Mouse (Mus musculus) kidney, embryonic 15.5 days (tissue): ENCODE measurements around the gene Tnfsf10. TPM values are rescaled to one million over a fixed set of nuclear protein-coding genes. Genes with fewer than 3 reads are reported as not detected.

ENCODE experiments used
- ATAC-seq: fragments of 200-750 bp; cut with Nextera tagmentation; replicated peaks from 2 replicates; pipeline ENCODE4 v1.8.0; 2017; ENCODE audit warnings: moderate TSS enrichment; ENCODE audit not compliant: low FRiP score
- H3K27ac ChIP-seq: fragments of 300-500 bp; sonication (generic); 2 replicates; pipeline ENCODE4 v1.5.1; 2015; ENCODE audit warnings: mild to moderate bottlenecking, inconsistent platforms
- H3K27me3 ChIP-seq: fragments of 300-500 bp; sonication (generic); 2 replicates; pipeline ENCODE4 v1.6.1; 2015; ENCODE audit warnings: inconsistent platforms
- H3K36me3 ChIP-seq: fragments of 300-500 bp; sonication (generic); 2 replicates; pipeline ENCODE4 v1.6.1; 2015; ENCODE audit warnings: inconsistent platforms
- H3K4me1 ChIP-seq: fragments of 300-500 bp; sonication (generic); 2 replicates; pipeline ENCODE4 v1.6.1; 2015; ENCODE audit warnings: inconsistent platforms
- H3K4me2 ChIP-seq: fragments of 300-500 bp; sonication (generic); 2 replicates; pipeline ENCODE4 v1.6.1; 2015; ENCODE audit warnings: moderate library complexity, mild to moderate bottlenecking, inconsistent platforms
- H3K4me3 ChIP-seq: fragments of 300-500 bp; sonication (generic); replicated peaks from 2 replicates; pipeline ENCODE4 v1.5.1; 2015; ENCODE audit warnings: mild to moderate bottlenecking, inconsistent platforms
- H3K9ac ChIP-seq: fragments of 300-500 bp; sonication (generic); 2 replicates; pipeline ENCODE4 v1.6.1; 2015; ENCODE audit warnings: mild to moderate bottlenecking, inconsistent platforms
- H3K9me3 ChIP-seq: fragments of 300-500 bp; sonication (generic); replicated peaks from 2 replicates; pipeline ENCODE4 v1.6.1; 2016; ENCODE audit warnings: inconsistent platforms
- WGBS: fragments of 180-500 bp; shearing (Covaris S2); methylation state at CpG from one replicate; pipeline ENCODE4 v1.1.7; 2015; ENCODE audit warnings: mixed read lengths; 5-methylcytosine and 5-hydroxymethylcytosine counted together
- polyA plus RNA-seq: library from polyadenylated mRNA; unstranded; fragments of >200 nt; fragmentation: Nextera tagmentation; extraction: Ambion mirVana; gene quantifications from 2 replicates; pipeline ENCODE4 v1.2.1, GENCODE M21; 2015

Gene Tnfsf10
- polyA plus RNA-seq, 1 experiment from 2014 or later: 0.44 TPM

- no peak overlapping the region for H3K27ac ChIP-seq
- H3K9me3 ChIP-seq: no peaks in the 10 kb centered on the region
- H3K4me1 ChIP-seq: 0 out of 2 replicates have a peak, but pooled peaks cover 5% of the 10 kb centered on the region
- no peak overlapping the region for H3K4me2 ChIP-seq
- H3K9ac ChIP-seq: no peak overlapping the region
- 53% methylated on average over 6 of the region's 6 CpGs for WGBS
- ATAC-seq: no peak
- H3K36me3 ChIP-seq: no peaks in the 10 kb centered on the region
- no peak overlapping the region for H3K4me3 ChIP-seq
- no peaks in the 10 kb centered on the region for H3K27me3 ChIP-seq
Measured at GRCm38 (mm10) chr3:27342462-27342861, 25.6 kb downstream of the Tnfsf10 start.

- Histone ChIP-seq H3K36me3 (no peaks in the 10 kb centered on the region), H3K27ac (no peak overlapping the region), H3K9ac (no peak overlapping the region), H3K27me3 (no peaks in the 10 kb centered on the region), H3K4me2 (no peak overlapping the region), H3K9me3 (no peaks in the 10 kb centered on the region), H3K4me3 (no peak overlapping the region), H3K4me1 (no peaks in the 10 kb centered on the region)
- no peak for ATAC-seq
- WGBS: 64% methylated on average over 6 of the region's 6 CpGs
Measured at GRCm38 (mm10) chr3:27345526-27345925, 28.7 kb downstream of the Tnfsf10 start.

GRCm38 (mm10) chr3:27348462-27348861, 31.6 kb downstream of the Tnfsf10 start:
- H3K27ac ChIP-seq: no peak overlapping the region
- no peak overlapping the region for H3K4me2 ChIP-seq
- no peaks in the 10 kb centered on the region for H3K36me3 ChIP-seq
- H3K9ac ChIP-seq: no peak overlapping the region
- H3K9me3 ChIP-seq: no peaks in the 10 kb centered on the region
- no peak for ATAC-seq
- H3K4me3 ChIP-seq: no peak overlapping the region
- WGBS: 72% methylated on average over 5 of the region's 5 CpGs
- H3K27me3 ChIP-seq: no peaks in the 10 kb centered on the region
- H3K4me1 ChIP-seq: no peaks in the 10 kb centered on the region

- Histone ChIP-seq H3K4me2 (no peak overlapping the region), H3K9ac (no peak overlapping the region), H3K36me3 (no peaks in the 10 kb centered on the region), H3K27ac (no peak overlapping the region), H3K9me3 (no peaks in the 10 kb centered on the region), H3K4me3 (no peak overlapping the region), H3K27me3 (no peaks in the 10 kb centered on the region), H3K4me1 (no peaks in the 10 kb centered on the region)
- 47% methylated on average over 9 of the region's 9 CpGs for WGBS
- peak; percentile 54 for ATAC-seq
Measured at GRCm38 (mm10) chr3:27351105-27351504, 34.3 kb downstream of the Tnfsf10 start.

- WGBS: 81% methylated on average over 2 of the region's 2 CpGs
- Histone ChIP-seq H3K27me3 (no peaks in the 10 kb centered on the region), H3K27ac (no peak overlapping the region), H3K4me1 (no peaks in the 10 kb centered on the region), H3K4me2 (no peak overlapping the region), H3K36me3 (no peaks in the 10 kb centered on the region), H3K4me3 (no peak overlapping the region), H3K9me3 (no peaks in the 10 kb centered on the region), H3K9ac (no peak overlapping the region)
- no peak for ATAC-seq
Measured at GRCm38 (mm10) chr3:27359100-27359720, 42.4 kb downstream of the Tnfsf10 start.

- ATAC-seq: peak; percentile 56; the same call in 1 of the 2 replicates
Measured at GRCm38 (mm10) chr3:27370125-27370524, 53.3 kb downstream of the Tnfsf10 start.

GRCm38 (mm10) chr3:27370582-27371275, 53.9 kb downstream of the Tnfsf10 start:
- no peak for ATAC-seq

More at GRCm38 (mm10) chr3:27370125-27370524, 53.3 kb downstream of the Tnfsf10 start:
- H3K4me3 ChIP-seq: no peak overlapping the region
- WGBS: 6% methylated on average over 10 of the region's 10 CpGs
- H3K9me3 ChIP-seq: no peaks in the 10 kb centered on the region
- H3K27ac ChIP-seq: no peak overlapping the region
- H3K4me2 ChIP-seq: no peak overlapping the region
- peaks cover 17% of the 10 kb centered on the region for H3K4me1 ChIP-seq
- H3K27me3 ChIP-seq: peaks cover 61% of the 10 kb centered on the region
- no peaks in the 10 kb centered on the region for H3K36me3 ChIP-seq
- no peak overlapping the region for H3K9ac ChIP-seq

GRCm38 (mm10) chr3:27371276-27371621, 54.4 kb downstream of the Tnfsf10 start, which contains the start of gene Ghsr:
Gene Ghsr (plus strand): TSS chr3:27371351.
- Histone ChIP-seq H3K4me2 (peak within 1 kb of the TSS; percentile 53), H3K4me1 (peaks cover 17% of the 10 kb centered on the region), H3K27ac (no peak within 1 kb of the TSS), H3K27me3 (peaks cover 61% of the 10 kb centered on the region), H3K36me3 (no peaks in the 10 kb centered on the region), H3K9me3 (no peaks in the 10 kb centered on the region), H3K4me3 (peak within 1 kb of the TSS; percentile 30), H3K9ac (no peak within 1 kb of the TSS)
- ATAC-seq: no peak
- WGBS: under 1% methylated on average over 19 of the region's 19 CpGs

More at GRCm38 (mm10) chr3:27370582-27371275, 53.9 kb downstream of the Tnfsf10 start:
- Histone ChIP-seq H3K4me2 (peak overlapping the region; percentile 53), H3K9ac (no peak overlapping the region), H3K27me3 (peaks cover 61% of the 10 kb centered on the region), H3K4me3 (peak overlapping the region; percentile 30), H3K4me1 (peaks cover 17% of the 10 kb centered on the region), H3K9me3 (no peaks in the 10 kb centered on the region), H3K36me3 (no peaks in the 10 kb centered on the region), H3K27ac (no peak overlapping the region)
- 3% methylated on average over 20 of the region's 20 CpGs for WGBS

- Histone ChIP-seq H3K27ac (no peak overlapping the region), H3K4me2 (peak overlapping the region; percentile 53), H3K9ac (no peak overlapping the region), H3K4me3 (peak overlapping the region; percentile 30), H3K27me3 (peaks cover 61% of the 10 kb centered on the region), H3K9me3 (no peaks in the 10 kb centered on the region), H3K36me3 (no peaks in the 10 kb centered on the region), H3K4me1 (peaks cover 17% of the 10 kb centered on the region)
- 1% methylated on average over 75 of the region's 77 CpGs for WGBS
- no peak for ATAC-seq
Measured at GRCm38 (mm10) chr3:27371725-27372650, 55.2 kb downstream of the Tnfsf10 start.

- H3K27me3 ChIP-seq: peaks cover 58% of the 10 kb centered on the region
- ATAC-seq: peak; percentile 60; the same call in 1 of the 2 replicates
- no peak overlapping the region for H3K9ac ChIP-seq
- H3K9me3 ChIP-seq: no peaks in the 10 kb centered on the region
- 32% methylated on average over 9 of the region's 9 CpGs for WGBS
- H3K27ac ChIP-seq: no peak overlapping the region
- H3K4me2 ChIP-seq: no peak overlapping the region
- no peaks in the 10 kb centered on the region for H3K36me3 ChIP-seq
- H3K4me1 ChIP-seq: peaks cover 17% of the 10 kb centered on the region
- H3K4me3 ChIP-seq: no peak overlapping the region
Measured at GRCm38 (mm10) chr3:27374396-27374795, 57.6 kb downstream of the Tnfsf10 start.

GRCm38 (mm10) chr3:27377935-27378334, 61.1 kb downstream of the Tnfsf10 start:
- no peak for ATAC-seq
- Histone ChIP-seq H3K4me2 (no peak overlapping the region), H3K9me3 (no peaks in the 10 kb centered on the region), H3K36me3 (no peaks in the 10 kb centered on the region), H3K27ac (no peak overlapping the region), H3K27me3 (peaks cover 24% of the 10 kb centered on the region), H3K4me1 (0 out of 2 replicates have a peak, but pooled peaks cover 3% of the 10 kb centered on the region), H3K4me3 (no peak overlapping the region), H3K9ac (no peak overlapping the region)
- 81% methylated on average over 4 of the region's 4 CpGs for WGBS

- Histone ChIP-seq H3K4me3 (no peak overlapping the region), H3K9me3 (no peaks in the 10 kb centered on the region), H3K9ac (no peak overlapping the region), H3K36me3 (no peaks in the 10 kb centered on the region), H3K27me3 (no peaks in the 10 kb centered on the region), H3K27ac (no peak overlapping the region), H3K4me2 (no peak overlapping the region), H3K4me1 (no peaks in the 10 kb centered on the region)
- 67% methylated on average over 3 of the region's 3 CpGs for WGBS
- ATAC-seq: no peak
Measured at GRCm38 (mm10) chr3:27384836-27385235, 68.0 kb downstream of the Tnfsf10 start.
